Mouse (Mus musculus) midbrain, embryonic 11.5 days (tissue): ENCODE measurements at regions not wholly inside any gene's neighbourhood (a gene's known extent, or its start where the extent isn't known, plus 50 kb on each side); places are given as distances from the start of the nearest gene placed in this dataset.

ENCODE experiments used
- ATAC-seq: fragments of 200-750 bp; cut with Nextera tagmentation; 2 replicates; pipeline ENCODE4 v1.8.0; 2017; ENCODE audit warnings: moderate TSS enrichment, moderate library complexity; ENCODE audit not compliant: low FRiP score
- DNase-seq: peaks from one replicate; pipeline ENCODE4 v3.0.0; 2015; ENCODE audit warnings: low spot score; ENCODE audit errors: missing footprints
- H3K27ac ChIP-seq: fragments of 300-500 bp; sonication (generic); 2 replicates; pipeline ENCODE4 v1.5.1; 2014; ENCODE audit warnings: low read depth, low read length
- H3K27me3 ChIP-seq: fragments of 300-500 bp; sonication (generic); 2 replicates; pipeline ENCODE4 v1.6.1; 2014; ENCODE audit warnings: mild to moderate bottlenecking, low read length, moderate library complexity, mixed read lengths; ENCODE audit not compliant: control insufficient read depth, insufficient read depth
- H3K36me3 ChIP-seq: fragments of 300-500 bp; sonication (generic); 2 replicates; pipeline ENCODE4 v1.6.1; 2014; ENCODE audit warnings: mild to moderate bottlenecking, low read length, moderate library complexity, mixed read lengths; ENCODE audit not compliant: control insufficient read depth, insufficient read depth
- H3K4me1 ChIP-seq: fragments of 300-500 bp; sonication (generic); 2 replicates; pipeline ENCODE4 v1.6.1; 2014; ENCODE audit warnings: low read length; ENCODE audit not compliant: control insufficient read depth, insufficient read depth
- H3K4me2 ChIP-seq: fragments of 300-500 bp; sonication (generic); 2 replicates; pipeline ENCODE4 v1.6.1; 2014; ENCODE audit warnings: mild to moderate bottlenecking, moderate library complexity
- H3K4me3 ChIP-seq: fragments of 300-500 bp; sonication (generic); 2 replicates; pipeline ENCODE4 v1.5.1; 2014; ENCODE audit warnings: low read depth, low read length
- H3K9ac ChIP-seq: fragments of 300-500 bp; sonication (generic); 2 replicates; pipeline ENCODE4 v1.6.1; 2014; ENCODE audit warnings: low read length
- H3K9me3 ChIP-seq: fragments of 300-500 bp; sonication (generic); 2 replicates; pipeline ENCODE4 v1.6.1; 2016; ENCODE audit warnings: low read length; ENCODE audit not compliant: control insufficient read depth
- WGBS: fragments of 180-500 bp; shearing (Covaris S2); extraction: QIAGEN DNeasy Blood & Tissue Kit; methylation state at CpG from one replicate; pipeline ENCODE4 v1.1.7; 2014; 5-methylcytosine and 5-hydroxymethylcytosine counted together

DNA sequence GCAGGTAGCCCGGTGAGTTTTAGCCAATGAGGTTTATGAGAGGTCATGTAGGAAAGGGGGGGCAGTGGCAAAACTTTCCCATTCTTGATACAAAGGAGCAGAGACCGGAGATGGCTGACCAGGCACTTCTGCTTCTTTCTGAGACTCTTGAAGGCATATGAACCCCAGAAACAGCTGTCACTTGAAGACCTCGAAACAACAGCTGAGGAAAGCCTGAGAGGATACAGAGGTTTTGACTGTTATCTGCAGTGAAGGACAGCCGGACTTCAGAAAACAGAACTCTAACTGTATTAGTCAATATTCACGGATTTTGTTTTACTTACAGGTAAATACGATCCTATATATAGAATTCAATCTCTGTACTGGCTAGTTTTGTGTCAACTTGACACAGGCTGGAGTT, 50.0 kb upstream of the Tiparp start:
- Histone ChIP-seq H3K27me3 (no peaks in the 10 kb centered on the region), H3K4me1 (no peaks in the 10 kb centered on the region), H3K9me3 (no peaks in the 10 kb centered on the region), H3K27ac (no peak overlapping the region), H3K4me3 (no peak overlapping the region), H3K36me3 (no peaks in the 10 kb centered on the region), H3K4me2 (no peak overlapping the region), H3K9ac (no peak overlapping the region)
- WGBS = 82% methylated on average over 6 of the region's 6 CpGs
- no peak for DNase-seq
- ATAC-seq = no peak

DNA sequence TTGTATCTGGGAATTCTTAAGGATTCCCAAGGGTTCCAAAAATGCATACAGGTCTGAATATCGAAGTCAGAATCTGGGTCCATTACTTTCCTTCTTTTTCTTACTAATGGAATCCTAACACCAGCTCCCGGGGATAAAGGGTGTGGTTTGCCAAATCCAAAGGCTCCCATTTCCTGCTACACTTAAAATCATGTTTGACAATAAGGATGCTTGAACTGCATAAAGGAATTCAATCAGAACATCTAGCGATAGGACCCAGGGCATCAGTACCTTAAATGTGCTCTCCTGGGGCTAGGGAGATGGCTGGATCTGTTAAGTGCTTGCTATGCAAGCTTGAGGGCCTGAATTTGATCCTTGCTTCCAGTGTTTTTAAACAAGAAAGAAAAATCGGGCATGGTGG, 51.1 kb upstream of the Tiparp start:
- H3K4me2 ChIP-seq = no peak overlapping the region
- H3K36me3 ChIP-seq = no peaks in the 10 kb centered on the region
- no peaks in the 10 kb centered on the region for H3K4me1 ChIP-seq
- H3K4me3 ChIP-seq = no peak overlapping the region
- H3K9me3 ChIP-seq = no peaks in the 10 kb centered on the region
- 79% methylated on average over 4 of the region's 4 CpGs for WGBS
- no peak for ATAC-seq
- no peaks in the 10 kb centered on the region for H3K27me3 ChIP-seq
- H3K27ac ChIP-seq = no peak overlapping the region
- H3K9ac ChIP-seq = no peak overlapping the region
- peak; percentile 39 for DNase-seq

- Histone ChIP-seq H3K9me3 (no peaks in the 10 kb centered on the region), H3K36me3 (no peaks in the 10 kb centered on the region), H3K4me3 (no peak overlapping the region), H3K27ac (no peak overlapping the region), H3K4me1 (no peaks in the 10 kb centered on the region), H3K27me3 (no peaks in the 10 kb centered on the region), H3K9ac (no peak overlapping the region), H3K4me2 (no peak overlapping the region)
- DNase-seq (peak; percentile 69), ATAC-seq (no peak)
- 88% methylated on average over 19 of the region's 19 CpGs for WGBS
Observed at GRCm38 (mm10) chr3:65476091-65476953, 51.9 kb upstream of the Tiparp start.

DNA sequence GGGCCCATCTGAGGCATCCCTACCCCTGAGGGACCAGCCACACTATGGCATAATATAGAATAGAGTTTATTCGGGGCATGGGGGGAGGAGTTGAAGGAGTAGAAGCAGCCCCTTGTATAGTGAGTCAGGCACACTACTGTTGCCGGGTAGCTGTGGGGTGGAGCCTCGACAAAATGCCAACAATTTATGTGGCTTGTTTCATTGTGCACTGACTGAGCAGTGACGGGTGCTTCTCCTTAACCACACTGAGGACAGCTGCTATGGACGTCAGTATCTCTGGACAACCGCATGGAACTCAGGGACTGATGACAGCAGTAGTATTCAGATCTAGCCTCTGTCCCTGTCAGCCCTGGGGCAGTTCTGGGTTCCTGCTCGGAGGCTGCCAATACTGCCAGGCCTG, 53.6 kb upstream of the Tiparp start:
- Histone ChIP-seq H3K27me3 (no peaks in the 10 kb centered on the region), H3K4me3 (no peak overlapping the region), H3K4me1 (no peaks in the 10 kb centered on the region), H3K9me3 (no peaks in the 10 kb centered on the region), H3K36me3 (no peaks in the 10 kb centered on the region), H3K9ac (no peak overlapping the region), H3K27ac (no peak overlapping the region), H3K4me2 (no peak overlapping the region)
- 0 out of 2 replicates have a peak, but pooled peaks have one; percentile 16 for ATAC-seq
- peak; percentile 75 for DNase-seq
- 65% methylated on average over 7 of the region's 7 CpGs for WGBS

GRCm38 (mm10) chr3:65471796-65472195, 56.4 kb upstream of the Tiparp start:
- H3K27me3 ChIP-seq = no peaks in the 10 kb centered on the region
- DNase-seq (no peak), ATAC-seq (no peak)
- H3K4me3 ChIP-seq = no peak overlapping the region
- no peak overlapping the region for H3K4me2 ChIP-seq
- no peaks in the 10 kb centered on the region for H3K9me3 ChIP-seq
- no peak overlapping the region for H3K27ac ChIP-seq
- no peaks in the 10 kb centered on the region for H3K36me3 ChIP-seq
- no peaks in the 10 kb centered on the region for H3K4me1 ChIP-seq
- no peak overlapping the region for H3K9ac ChIP-seq
- WGBS = 94% methylated on average over 7 of the region's 7 CpGs

- Histone ChIP-seq H3K27me3 (no peaks in the 10 kb centered on the region), H3K4me2 (no peak overlapping the region), H3K4me1 (no peaks in the 10 kb centered on the region), H3K9me3 (no peaks in the 10 kb centered on the region), H3K9ac (no peak overlapping the region), H3K36me3 (no peaks in the 10 kb centered on the region), H3K27ac (no peak overlapping the region), H3K4me3 (no peak overlapping the region)
- 81% methylated on average over 4 of the region's 4 CpGs for WGBS
- DNase-seq (no peak), ATAC-seq (no peak)
Observed at GRCm38 (mm10) chr3:65469207-65469606, 59.0 kb upstream of the Tiparp start.

- no peaks in the 10 kb centered on the region for H3K4me1 ChIP-seq
- ATAC-seq (no peak), DNase-seq (no peak)
- H3K36me3 ChIP-seq = no peaks in the 10 kb centered on the region
- WGBS = 64% methylated on average over 5 of the region's 5 CpGs
- no peak overlapping the region for H3K4me2 ChIP-seq
- H3K27me3 ChIP-seq = no peaks in the 10 kb centered on the region
- H3K27ac ChIP-seq = no peak overlapping the region
- H3K4me3 ChIP-seq = no peak overlapping the region
- no peak overlapping the region for H3K9ac ChIP-seq
- no peaks in the 10 kb centered on the region for H3K9me3 ChIP-seq
Observed at GRCm38 (mm10) chr3:65464769-65465168, 63.4 kb upstream of the Tiparp start.

DNA sequence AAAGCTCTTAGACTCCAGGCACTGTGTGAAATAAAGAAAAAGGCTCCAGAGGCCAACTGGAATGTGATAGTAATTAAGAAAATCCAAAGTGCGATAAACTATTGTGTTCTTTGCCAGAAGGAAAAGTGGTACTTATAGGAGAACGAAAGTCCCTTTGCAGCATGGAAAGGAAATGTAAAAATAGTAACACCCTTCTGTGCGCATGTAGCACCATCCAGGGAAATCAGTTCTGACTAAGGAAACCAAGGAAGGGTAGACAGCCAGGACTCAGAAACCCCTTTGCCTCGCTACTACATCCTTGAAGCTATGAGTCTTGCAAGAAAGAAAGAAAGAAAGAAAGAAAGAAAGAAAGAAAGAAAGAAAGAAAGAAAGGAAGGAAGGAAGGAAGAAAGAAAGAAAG, 67.3 kb upstream of the Tiparp start:
- DNase-seq = no peak
- H3K27ac ChIP-seq = no peak overlapping the region

GRCm38 (mm10) chr3:65459702-65460101, 67.3 kb upstream of the Ssr3 start:
- Histone ChIP-seq H3K4me1 (peaks cover 7% of the 10 kb centered on the region), H3K36me3 (no peaks in the 10 kb centered on the region), H3K9me3 (no peaks in the 10 kb centered on the region; the same call in 1 of the 2 replicates), H3K27me3 (no peaks in the 10 kb centered on the region), H3K9ac (no peak overlapping the region), H3K4me3 (no peak overlapping the region), H3K4me2 (no peak overlapping the region), H3K27ac (no peak overlapping the region)
- DNase-seq = no peak
- ATAC-seq = no peak
- WGBS = 84% methylated on average over 5 of the region's 5 CpGs

More for the DNA sequence above, 67.3 kb upstream of the Tiparp start:
- H3K36me3 ChIP-seq = no peaks in the 10 kb centered on the region
- no peak overlapping the region for H3K9ac ChIP-seq
- H3K4me2 ChIP-seq = no peak overlapping the region
- H3K4me3 ChIP-seq = no peak overlapping the region
- no peak for ATAC-seq
- no peaks in the 10 kb centered on the region; the same call in 1 of the 2 replicates for H3K9me3 ChIP-seq
- 83% methylated on average over 4 of the region's 4 CpGs for WGBS
- peaks cover 2% of the 10 kb centered on the region for H3K4me1 ChIP-seq
- no peaks in the 10 kb centered on the region for H3K27me3 ChIP-seq
